9 mouse cellular contexts compared by ENCODE assay signal in the genomic region with DNA sequence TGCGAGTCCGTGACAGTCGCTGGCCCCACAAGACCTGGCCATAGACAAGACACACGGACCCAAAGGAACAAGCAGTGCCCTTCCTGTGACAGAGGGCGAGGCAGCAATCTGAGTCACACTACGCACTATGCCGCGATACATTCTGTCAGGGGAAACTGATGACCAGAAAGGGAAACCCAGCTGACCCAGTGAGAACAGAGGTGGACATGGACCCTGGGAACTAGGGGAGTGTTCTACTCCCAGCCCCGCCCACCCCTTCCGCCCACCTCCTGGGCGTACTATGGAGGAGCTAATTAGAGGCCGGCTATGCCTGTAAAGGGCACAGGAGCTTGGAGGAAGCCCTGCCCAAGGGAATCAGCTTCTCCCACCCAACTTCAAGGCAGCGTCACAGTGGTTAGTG. TPM values are rescaled to one million over a fixed set of nuclear protein-coding genes. Genes with fewer than 3 reads are reported as not detected.
DNase-seq lines count a peak whose midpoint lies in the region; ATAC-seq and TF ChIP-seq lines count a peak whose summit lies in the region.
"Had no signal": no experiment of that assay in that cellular context is flagged by ENCODE, and none has a peak within 500 bp of the region (broad histone marks: within the 10 kb centered on the region; RNA-seq: fewer than 3 reads in every experiment).

No protein-coding gene starts in this region.

- H3K36me3 ChIP-seq in heart, embryonic 13.5 days: no peaks in the 10 kb centered on the region
- H3K36me3 ChIP-seq in C2C12 (ENCODE audit: control insufficient read depth, insufficient read depth): no peaks in the 10 kb centered on the region
- H3K36me3 ChIP-seq in embryonic facial prominence, embryonic 10.5 days (replicated peaks): no peaks in the 10 kb centered on the region
- H3K36me3 ChIP-seq in limb, embryonic 13.5 days: no peaks in the 10 kb centered on the region
- H3K36me3 ChIP-seq: G1E had no signal

- H3K9me3 ChIP-seq in heart, embryonic 13.5 days: no peaks in the 10 kb centered on the region
- no peaks in the 10 kb centered on the region for H3K9me3 ChIP-seq in embryonic facial prominence, embryonic 10.5 days
- no peaks in the 10 kb centered on the region for H3K9me3 ChIP-seq in limb, embryonic 13.5 days

- no peak for ATAC-seq in heart, embryonic 13.5 days (ENCODE audit: extremely low read depth, insufficient number of reproducible peaks, low FRiP score, low TSS enrichment)
- no peak for ATAC-seq in limb, embryonic 13.5 days (ENCODE audit: low FRiP score, low read depth)

- peak overlapping the region; percentile 67 for H3K9ac ChIP-seq in heart, embryonic 13.5 days
- H3K9ac ChIP-seq in limb, embryonic 13.5 days: no peak overlapping the region; the same call in 1 of the 2 replicates

- no peak for TF ChIP-seq CTCF in C2C12 (IDR thresholded peaks at IDR 0.05; ENCODE audit: control insufficient read depth, insufficient read depth, insufficient read length)

- peak overlapping the region; percentile 63 for H3K4me2 ChIP-seq in heart, embryonic 13.5 days
- H3K4me2 ChIP-seq in limb, embryonic 13.5 days (replicated peaks): peak overlapping the region; percentile 40

- no peaks in the 10 kb centered on the region for H3K79me2 ChIP-seq in C2C12 (ENCODE audit: control insufficient read depth, insufficient read depth)

- WGBS in heart, embryonic 13.5 days: 11% methylated on average over 13 of the region's 13 CpGs
- WGBS in embryonic facial prominence, embryonic 10.5 days: 8% methylated on average over 13 of the region's 13 CpGs
- 15% methylated on average over 13 of the region's 13 CpGs for WGBS in limb, embryonic 13.5 days

- 0 out of 2 replicates have a peak, but pooled peaks cover 4% of the 10 kb centered on the region for H3K27me3 ChIP-seq in heart, embryonic 13.5 days (replicated peaks)
- H3K27me3 ChIP-seq in C2C12 (ENCODE audit: control insufficient read depth, insufficient read depth, insufficient read length): peaks cover under 1% of the 10 kb centered on the region
- H3K27me3 ChIP-seq in embryonic facial prominence, embryonic 10.5 days (replicated peaks; ENCODE audit: low read depth, poor library complexity, severe bottlenecking): 0 out of 2 replicates have a peak, but pooled peaks cover 15% of the 10 kb centered on the region
- no peaks in the 10 kb centered on the region for H3K27me3 ChIP-seq in limb, embryonic 13.5 days

- H3K79me3 ChIP-seq in C2C12 (ENCODE audit: low read depth): no peaks in the 10 kb centered on the region

- peaks cover 44% of the 10 kb centered on the region for H3K4me1 ChIP-seq in heart, embryonic 13.5 days
- peaks cover 40% of the 10 kb centered on the region for H3K4me1 ChIP-seq in embryonic facial prominence, embryonic 10.5 days
- H3K4me1 ChIP-seq in limb, embryonic 13.5 days: peaks cover 27% of the 10 kb centered on the region

- peak overlapping the region; percentile 19 for H3ac ChIP-seq in C2C12 (ENCODE audit: control insufficient read depth, insufficient read length, low read depth)

- DNase-seq in heart, adult 18-20 months: no peak
- DNase-seq in embryonic facial prominence, embryonic 10.5 days (ENCODE audit: low spot score): peak; percentile 42
- no peak for DNase-seq in c-Kit-positive CD71-positive TER-119-positive erythroid progenitor cells, embryonic 14.5 days (ENCODE audit: low spot score)
- no peak for DNase-seq in spleen, adult 12 weeks (ENCODE audit: low spot score)
- no peak for DNase-seq in spleen, postnatal 4 days (ENCODE audit: low spot score in 2 of 2)

- peak overlapping the region; percentile 24 for H3K4me3 ChIP-seq in heart, embryonic 13.5 days
- H3K4me3 ChIP-seq in C2C12 (ENCODE audit: insufficient read depth, poor library complexity, severe bottlenecking): no peak overlapping the region
- peak overlapping the region; percentile 28 for H3K4me3 ChIP-seq in embryonic facial prominence, embryonic 10.5 days
- H3K4me3 ChIP-seq in limb, embryonic 13.5 days: no peak overlapping the region

- peak overlapping the region; percentile 87 for H3K27ac ChIP-seq in heart, embryonic 13.5 days (replicated peaks)
- H3K27ac ChIP-seq in embryonic facial prominence, embryonic 10.5 days (replicated peaks): peak overlapping the region; percentile 24; the same call in 1 of the 2 replicates
- H3K27ac ChIP-seq in limb, embryonic 13.5 days: no peak overlapping the region

TF ChIP-seq in C2C12, 6 proteins besides CTCF, POLR2A, EP300 and RAD21:
- TF ChIP-seq MYOD1 (IDR thresholded peaks at IDR 0.05; ENCODE audit: control insufficient read depth, insufficient read length, low read depth) (no peak), FOSL1 (IDR thresholded peaks at IDR 0.05; ENCODE audit: insufficient read depth, low read length, poor library complexity, severe bottlenecking) (no peak), USF1 (IDR thresholded peaks at IDR 0.05; ENCODE audit: low read depth) (no peak), CEBPB (IDR thresholded peaks at IDR 0.05; ENCODE audit: low read depth) (no peak), MYOG (IDR thresholded peaks at IDR 0.05; ENCODE audit: control insufficient read depth, extremely low read depth, insufficient read length) (no peak), MAX (IDR thresholded peaks at IDR 0.05) (no peak)

RNA-seq across cellular contexts. Expression of a gene that starts 19.9 kb away (rescaled TPM):
- 70.7 and 73.7 TPM in 2 replicates for polyA plus RNA-seq in heart, embryonic 13.5 days (2015; fragmentation: Nextera tagmentation; extraction: Ambion mirVana)
- 1 to 10 TPM in 1 of 2 experiments, under 1 TPM in 1; 0.77 to 1.3 TPM for total RNA-seq in heart, adult 18-20 months (2021)
- 0.28 TPM for polyA plus RNA-seq in C2C12 (2012; fragmentation: generic; extraction: Trizol)
- 16.4 and 17.0 TPM in 2 replicates for polyA plus RNA-seq in embryonic facial prominence, embryonic 10.5 days (2016; fragmentation: Nextera tagmentation; extraction: Ambion mirVana)
- 11.1 and 11.7 TPM in 2 replicates for polyA plus RNA-seq in limb, embryonic 13.5 days (2015; fragmentation: Nextera tagmentation; extraction: Ambion mirVana)
- total RNA-seq: G1E had no signal
- polyA plus RNA-seq: G1E had no signal

Comparison
In these comparisons a context has a peak if more than half of its experiments do, and no peak if none do; other contexts are left out.
1. H3K4me3 ChIP-seq: peak in heart, embryonic 13.5 days (single experiment) and embryonic facial prominence, embryonic 10.5 days (single experiment); none in C2C12 (single experiment) and limb, embryonic 13.5 days (single experiment).